Mouse (Mus musculus) neural tube, embryonic 13.5 days (tissue): ENCODE measurements around the gene Ppp1ca. TPM values are rescaled to one million over a fixed set of nuclear protein-coding genes. Genes with fewer than 3 reads are reported as not detected.

Experiments
- ATAC-seq: fragments of 200-750 bp; cut with Nextera tagmentation; 2 replicates; pipeline ENCODE4 v1.8.0; 2017; ENCODE audit warnings: low read depth, mild to moderate bottlenecking, moderate TSS enrichment, moderate library complexity
- H3K27ac ChIP-seq: fragments of 300-500 bp; sonication (generic); replicated peaks from 2 replicates; pipeline ENCODE4 v1.5.1; 2015; ENCODE audit warnings: moderate library complexity, mild to moderate bottlenecking, inconsistent platforms
- H3K27me3 ChIP-seq: fragments of 300-500 bp; sonication (generic); 2 replicates; pipeline ENCODE4 v1.6.1; 2015; ENCODE audit warnings: mild to moderate bottlenecking, inconsistent platforms
- H3K36me3 ChIP-seq: fragments of 300-500 bp; sonication (generic); 2 replicates; pipeline ENCODE4 v1.6.1; 2015; ENCODE audit warnings: mild to moderate bottlenecking, inconsistent platforms
- H3K4me1 ChIP-seq: fragments of 300-500 bp; sonication (generic); replicated peaks from 2 replicates; pipeline ENCODE4 v1.6.1; 2015; ENCODE audit warnings: inconsistent platforms
- H3K4me2 ChIP-seq: fragments of 300-500 bp; sonication (generic); 2 replicates; pipeline ENCODE4 v1.6.1; 2015; ENCODE audit warnings: inconsistent platforms, mild to moderate bottlenecking, moderate library complexity
- H3K4me3 ChIP-seq: fragments of 300-500 bp; sonication (generic); 2 replicates; pipeline ENCODE4 v1.5.1; 2015; ENCODE audit warnings: mild to moderate bottlenecking, inconsistent platforms
- H3K9ac ChIP-seq: fragments of 300-500 bp; sonication (generic); 2 replicates; pipeline ENCODE4 v1.6.1; 2015; ENCODE audit warnings: moderate library complexity, mild to moderate bottlenecking, inconsistent platforms
- H3K9me3 ChIP-seq: fragments of 300-500 bp; sonication (generic); 2 replicates; pipeline ENCODE4 v1.6.1; 2016; ENCODE audit warnings: inconsistent platforms
- WGBS: fragments of 180-500 bp; shearing (Covaris S2); methylation state at CpG from one replicate; pipeline ENCODE4 v1.1.7; 2015; 5-methylcytosine and 5-hydroxymethylcytosine counted together
- polyA plus RNA-seq: library from polyadenylated mRNA; unstranded; fragments of >200 nt; fragmentation: Nextera tagmentation; extraction: Ambion mirVana; gene quantifications from 2 replicates; pipeline ENCODE4 v1.2.1, GENCODE M21; 2015

Ppp1ca gene
- polyA plus RNA-seq, 1 experiment from 2014 or later = 683 TPM

GRCm38 (mm10) chr19:4194021-4194724, 2.3 kb downstream of the Ppp1ca start:
- Histone ChIP-seq H3K36me3 (peaks cover 54% of the 10 kb centered on the region), H3K9me3 (no peaks in the 10 kb centered on the region), H3K4me3 (0 out of 2 replicates have a peak overlapping the region, but pooled peaks have one; percentile 97), H3K27me3 (no peaks in the 10 kb centered on the region), H3K27ac (no peak overlapping the region), H3K4me2 (no peak overlapping the region), H3K9ac (peak overlapping the region; percentile 99; the same call in 1 of the 2 replicates), H3K4me1 (peaks cover 46% of the 10 kb centered on the region)
- 93% methylated on average over 8 of the region's 8 CpGs for WGBS
- ATAC-seq = no peak

- Histone ChIP-seq H3K36me3 (peaks cover 62% of the 10 kb centered on the region), H3K9ac (0 out of 2 replicates have a peak overlapping the region, but pooled peaks have one; percentile 12), H3K4me2 (no peak overlapping the region), H3K27ac (0 out of 2 replicates have a peak overlapping the region, but pooled peaks have one; percentile 1), H3K4me1 (peaks cover 48% of the 10 kb centered on the region), H3K9me3 (no peaks in the 10 kb centered on the region), H3K27me3 (no peaks in the 10 kb centered on the region), H3K4me3 (no peak overlapping the region)
- WGBS = 80% methylated on average over 12 of the region's 12 CpGs
- ATAC-seq = no peak
Observed at GRCm38 (mm10) chr19:4194776-4195650, 3.1 kb downstream of the Ppp1ca start.

DNA sequence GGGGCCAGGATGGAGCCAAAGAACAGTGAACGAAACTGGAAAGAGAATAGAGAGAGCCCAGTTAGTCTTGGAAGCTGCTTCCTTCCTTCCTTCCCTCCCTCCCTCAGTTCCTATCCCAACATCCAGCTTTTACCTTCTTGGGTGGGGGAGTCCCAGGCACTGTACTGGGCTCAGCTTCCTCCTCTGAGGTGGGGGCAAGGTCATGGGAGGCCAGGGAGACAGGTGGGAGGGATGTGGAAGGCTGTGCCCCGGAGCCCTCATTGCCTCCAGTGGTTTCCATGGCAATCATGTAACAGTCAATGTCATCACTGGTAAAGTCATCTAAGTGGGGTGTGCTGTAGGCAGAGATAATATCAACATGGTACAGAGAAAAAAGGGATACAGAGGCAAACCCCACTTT, 4.2 kb downstream of the Ppp1ca start:
- peaks cover 59% of the 10 kb centered on the region for H3K4me1 ChIP-seq
- peaks cover 64% of the 10 kb centered on the region for H3K36me3 ChIP-seq
- WGBS = 56% methylated on average over 2 of the region's 2 CpGs

DNA sequence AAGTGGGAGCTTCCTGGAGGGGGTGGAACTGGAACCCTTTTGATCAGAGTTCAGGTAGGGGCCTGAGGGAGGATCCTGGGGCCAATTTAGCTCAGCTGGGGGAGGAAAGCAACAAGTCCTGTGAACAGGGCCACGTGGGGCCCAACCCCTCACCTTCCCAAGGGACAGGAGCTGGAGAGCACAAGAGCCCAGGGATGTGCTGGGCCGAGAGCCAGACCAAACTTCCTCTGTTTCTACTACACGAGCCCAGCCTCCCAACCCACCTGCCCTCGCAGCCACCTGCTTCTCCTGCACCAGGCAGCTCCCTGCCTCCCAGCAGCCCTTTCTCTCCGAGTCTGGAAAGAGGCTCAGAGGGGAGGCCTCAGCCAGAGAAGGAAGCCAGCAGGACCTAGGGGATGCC, 4.7 kb downstream of the Ppp1ca start:
- Histone ChIP-seq H3K4me3 (no peak overlapping the region), H3K4me1 (peaks cover 57% of the 10 kb centered on the region), H3K9me3 (no peaks in the 10 kb centered on the region), H3K27me3 (no peaks in the 10 kb centered on the region), H3K36me3 (peaks cover 64% of the 10 kb centered on the region), H3K9ac (no peak overlapping the region), H3K4me2 (no peak overlapping the region), H3K27ac (no peak overlapping the region; the same call in 1 of the 2 replicates)
- no peak for ATAC-seq
- 27% methylated on average over 5 of the region's 5 CpGs for WGBS

More for the DNA sequence above, 4.2 kb downstream of the Ppp1ca start:
- H3K27ac ChIP-seq = peak overlapping the region; percentile 49; the same call in 1 of the 2 replicates
- no peak overlapping the region for H3K4me2 ChIP-seq
- H3K9ac ChIP-seq = 0 out of 2 replicates have a peak overlapping the region, but pooled peaks have one; percentile 26
- no peak overlapping the region for H3K4me3 ChIP-seq
- no peaks in the 10 kb centered on the region for H3K9me3 ChIP-seq
- no peak for ATAC-seq
- H3K27me3 ChIP-seq = no peaks in the 10 kb centered on the region

DNA sequence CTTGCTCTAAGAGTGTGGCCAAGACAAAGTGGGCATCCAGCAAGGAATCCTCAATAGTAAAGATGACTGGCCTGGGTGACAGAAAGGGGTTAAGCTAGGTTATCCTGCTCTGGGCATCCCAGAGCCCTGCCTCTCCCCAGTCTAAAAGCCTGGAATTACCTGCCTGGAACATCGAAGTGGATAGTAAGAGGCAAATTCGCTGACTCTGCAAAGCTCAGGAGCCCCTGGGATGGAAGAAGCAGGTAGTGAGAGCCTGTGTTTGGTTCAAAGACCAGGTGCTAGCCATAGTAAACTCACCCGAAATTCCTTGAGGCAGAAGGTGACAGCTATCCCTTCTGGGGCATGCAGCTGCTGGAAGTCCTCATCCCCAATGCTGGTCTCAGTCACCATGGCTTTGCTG, 5.3 kb downstream of the Ppp1ca start:
- H3K9me3 ChIP-seq = no peaks in the 10 kb centered on the region
- H3K4me1 ChIP-seq = peaks cover 59% of the 10 kb centered on the region
- 74% methylated on average over 3 of the region's 3 CpGs for WGBS
- no peak overlapping the region for H3K9ac ChIP-seq
- H3K36me3 ChIP-seq = peaks cover 64% of the 10 kb centered on the region
- no peak overlapping the region for H3K27ac ChIP-seq
- ATAC-seq = no peak
- no peak overlapping the region for H3K4me3 ChIP-seq
- H3K27me3 ChIP-seq = no peaks in the 10 kb centered on the region
- H3K4me2 ChIP-seq = no peak overlapping the region

DNA sequence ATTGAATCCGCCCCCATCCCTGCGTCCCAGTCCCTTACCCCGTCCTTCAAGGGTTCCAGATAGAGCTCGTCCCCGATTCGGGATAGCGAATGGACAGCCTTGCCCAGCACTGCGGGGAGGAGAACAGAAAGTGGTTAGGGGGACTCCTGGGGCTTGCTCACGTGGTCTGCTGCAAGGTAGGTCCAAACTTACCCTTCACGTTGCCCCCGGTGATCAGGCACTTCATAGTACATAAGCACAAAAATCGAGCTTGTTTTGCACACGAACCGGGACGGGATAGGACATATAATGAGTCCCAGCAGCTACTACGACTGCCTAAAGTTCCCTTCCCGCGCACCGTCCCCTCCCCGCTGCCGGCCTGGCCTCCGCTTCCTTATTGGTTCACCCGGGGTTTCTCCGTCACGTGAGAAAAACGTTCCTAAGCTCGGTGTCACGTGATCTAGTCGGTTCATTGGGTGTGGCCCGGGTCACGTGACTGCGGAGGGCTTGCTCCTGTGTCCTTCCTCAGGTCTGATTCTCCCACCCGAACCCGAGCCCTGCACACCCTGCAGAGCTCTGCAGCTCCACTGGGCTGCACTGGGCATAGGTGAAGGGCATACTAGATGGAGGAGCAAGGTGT, 9.5 kb downstream of the Ppp1ca start, which contains the start of gene Rad9a:
TSS of gene Rad9a (minus strand) at position 372 of the 619 bp plus-strand sequence.
- Histone ChIP-seq H3K36me3 (peaks cover 31% of the 10 kb centered on the region), H3K4me2 (peak within 1 kb of the TSS; percentile 97), H3K9me3 (no peaks in the 10 kb centered on the region), H3K9ac (peak within 1 kb of the TSS; percentile 88), H3K27me3 (peaks cover 20% of the 10 kb centered on the region), H3K4me1 (peaks cover 32% of the 10 kb centered on the region), H3K27ac (peak within 1 kb of the TSS; percentile 59), H3K4me3 (peak within 1 kb of the TSS; percentile 68)
- 0% methylated on average over 34 of the region's 34 CpGs for WGBS
- peak; percentile 86 for ATAC-seq

DNA sequence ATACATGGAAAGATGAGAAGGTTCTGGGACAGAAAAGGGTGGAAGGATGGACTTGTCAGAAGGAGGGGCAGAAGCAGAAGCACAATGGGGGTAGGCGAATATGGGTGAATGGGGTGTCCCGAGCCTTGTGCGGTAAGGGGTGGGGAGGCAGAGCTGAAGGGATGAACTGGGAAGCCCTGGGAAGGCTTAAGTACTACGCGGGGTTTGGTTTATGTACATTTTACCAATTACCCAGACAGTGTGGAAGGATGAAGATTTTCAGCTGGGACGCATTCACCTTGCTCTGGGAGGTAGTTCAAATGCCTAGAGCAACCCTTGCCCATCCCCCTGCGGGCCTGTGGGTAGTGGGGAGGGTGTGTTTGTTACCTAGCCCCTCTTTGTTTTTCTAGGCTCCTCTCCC, 10.3 kb downstream of the Ppp1ca start:
- Histone ChIP-seq H3K27me3 (peaks cover 20% of the 10 kb centered on the region), H3K9me3 (no peaks in the 10 kb centered on the region), H3K36me3 (peaks cover 23% of the 10 kb centered on the region), H3K9ac (peak overlapping the region; percentile 81), H3K27ac (peak overlapping the region; percentile 59; the same call in 1 of the 2 replicates), H3K4me2 (peak overlapping the region; percentile 97), H3K4me1 (peaks cover 26% of the 10 kb centered on the region), H3K4me3 (peak overlapping the region; percentile 68)
- 28% methylated on average over 7 of the region's 7 CpGs for WGBS
- 0 out of 2 replicates have a peak, but pooled peaks have one; percentile 15 for ATAC-seq

DNA sequence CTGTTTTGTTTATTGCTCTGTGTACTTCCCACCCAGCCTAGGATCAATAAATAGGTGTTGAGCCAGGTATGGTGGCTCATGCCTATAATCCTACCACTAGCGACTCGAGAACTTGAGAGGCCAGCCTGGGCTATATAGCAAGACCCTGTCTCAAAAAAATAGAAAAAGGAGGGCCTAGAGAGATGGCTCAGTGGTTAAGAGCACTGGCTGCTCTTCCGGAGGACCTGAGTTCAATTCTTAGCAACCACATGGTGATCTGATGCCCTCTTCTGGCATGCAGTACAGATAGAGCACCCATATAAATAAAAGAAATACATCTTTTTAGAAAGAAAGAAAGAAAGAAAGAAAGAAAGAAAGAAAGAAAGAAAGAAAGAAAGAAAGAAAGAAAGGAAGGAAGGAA, 11.3 kb downstream of the Ppp1ca start:
- Histone ChIP-seq H3K36me3 (peaks cover 14% of the 10 kb centered on the region), H3K27me3 (peaks cover 23% of the 10 kb centered on the region), H3K4me1 (peaks cover 26% of the 10 kb centered on the region), H3K27ac (no peak overlapping the region), H3K4me2 (peak overlapping the region; percentile 97; the same call in 1 of the 2 replicates), H3K4me3 (no peak overlapping the region), H3K9ac (no peak overlapping the region), H3K9me3 (no peaks in the 10 kb centered on the region)
- WGBS = 70% methylated on average over 3 of the region's 3 CpGs
- ATAC-seq = no peak

DNA sequence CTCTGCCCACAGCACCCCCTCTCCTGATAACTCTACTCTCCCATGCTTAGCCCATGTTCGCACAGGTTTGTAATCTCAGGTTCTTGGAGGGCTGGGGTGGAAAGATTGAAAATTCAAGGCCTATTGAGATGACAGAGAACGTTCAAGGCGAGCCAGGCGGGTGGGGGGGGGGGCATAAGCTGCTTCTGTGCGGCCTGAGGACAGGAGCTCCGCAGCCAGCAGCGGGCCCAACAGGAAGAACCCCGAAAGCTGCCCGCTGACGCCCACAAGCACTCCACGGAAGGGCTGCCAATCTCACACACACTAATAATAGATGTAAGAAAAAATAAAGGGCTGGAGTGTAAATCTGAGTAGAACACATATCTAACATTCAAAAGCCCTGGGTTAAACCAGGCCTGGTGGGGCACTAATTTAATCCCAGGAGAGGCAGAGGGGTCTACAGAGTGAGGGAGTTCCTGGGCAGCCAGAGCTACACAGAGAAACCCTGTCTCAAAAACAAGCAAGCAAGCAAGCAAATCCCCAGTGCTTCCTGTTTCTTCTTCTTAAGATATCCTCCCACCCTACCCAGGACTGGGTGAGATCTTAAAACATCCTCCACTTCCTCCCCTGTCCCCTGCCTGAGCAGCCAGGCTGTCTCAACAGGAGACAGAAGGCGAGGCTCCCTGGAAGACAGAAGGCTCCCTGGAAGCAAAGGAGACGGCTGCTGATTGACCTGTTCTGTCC, 11.9 kb downstream of the Ppp1ca start:
- H3K9ac ChIP-seq = no peak overlapping the region
- no peaks in the 10 kb centered on the region for H3K9me3 ChIP-seq
- H3K4me3 ChIP-seq = no peak overlapping the region
- ATAC-seq = no peak
- peaks cover 11% of the 10 kb centered on the region for H3K36me3 ChIP-seq
- peaks cover 26% of the 10 kb centered on the region for H3K4me1 ChIP-seq
- H3K4me2 ChIP-seq = no peak overlapping the region
- H3K27ac ChIP-seq = no peak overlapping the region
- WGBS = 65% methylated on average over 13 of the region's 13 CpGs
- peaks cover 23% of the 10 kb centered on the region for H3K27me3 ChIP-seq

GRCm38 (mm10) chr19:4204889-4205288, 13.0 kb downstream of the Ppp1ca start:
- no peak overlapping the region for H3K27ac ChIP-seq
- H3K9me3 ChIP-seq = no peaks in the 10 kb centered on the region
- H3K4me2 ChIP-seq = no peak overlapping the region
- peaks cover 25% of the 10 kb centered on the region for H3K4me1 ChIP-seq
- no peak overlapping the region for H3K4me3 ChIP-seq
- WGBS = 66% methylated on average over 3 of the region's 4 CpGs
- ATAC-seq = no peak
- no peak overlapping the region for H3K9ac ChIP-seq
- peaks cover 26% of the 10 kb centered on the region for H3K27me3 ChIP-seq
- peaks cover 3% of the 10 kb centered on the region; the same call in 1 of the 2 replicates for H3K36me3 ChIP-seq

GRCm38 (mm10) chr19:4206971-4207370, 15.1 kb downstream of the Ppp1ca start:
- peaks cover 9% of the 10 kb centered on the region for H3K4me1 ChIP-seq
- no peak overlapping the region for H3K4me3 ChIP-seq
- no peak for ATAC-seq
- 0% methylated on average over 2 of the region's 2 CpGs for WGBS
- no peak overlapping the region for H3K27ac ChIP-seq
- no peaks in the 10 kb centered on the region for H3K36me3 ChIP-seq
- H3K4me2 ChIP-seq = no peak overlapping the region
- peaks cover 40% of the 10 kb centered on the region for H3K27me3 ChIP-seq
- 0 out of 2 replicates have a peak overlapping the region, but pooled peaks have one; percentile 43 for H3K9ac ChIP-seq
- no peaks in the 10 kb centered on the region for H3K9me3 ChIP-seq
